Mouse (Mus musculus) liver, postnatal 0 days (tissue): ENCODE results near the gene Trim2. TPM values are rescaled to one million over a fixed set of nuclear protein-coding genes. Genes with fewer than 3 reads are reported as not detected.
A peak's percentile ranks its signal among the peaks of the same experiment; 100 is the strongest.

Source experiments
- ATAC-seq: fragments of 200-750 bp; cut with Nextera tagmentation; 2 replicates; pipeline ENCODE4 v1.8.0; 2017; ENCODE audit warnings: mild to moderate bottlenecking, moderate library complexity
- DNase-seq: peaks from one replicate; pipeline ENCODE4 v3.0.0-alpha.2; 2016
- H3K27ac ChIP-seq: fragments of 300-500 bp; sonication (generic); 2 replicates; pipeline ENCODE4 v1.5.1; 2014; ENCODE audit warnings: antibody characterized with exemption, moderate library complexity, mild to moderate bottlenecking, low read depth
- H3K27me3 ChIP-seq: fragments of 300-500 bp; sonication (generic); 2 replicates; pipeline ENCODE4 v1.6.1; 2014; ENCODE audit warnings: low read length, control low read depth, mixed read lengths; ENCODE audit not compliant: insufficient read depth
- H3K36me3 ChIP-seq: fragments of 300-500 bp; sonication (generic); replicated peaks from 2 replicates; pipeline ENCODE4 v1.6.1; 2014; ENCODE audit warnings: mild to moderate bottlenecking, control low read depth, low read length, moderate library complexity, mixed read lengths; ENCODE audit not compliant: insufficient read depth
- H3K4me1 ChIP-seq: fragments of 300-500 bp; sonication (generic); 2 replicates; pipeline ENCODE4 v1.6.1; 2014; ENCODE audit warnings: antibody characterized with exemption, mild to moderate bottlenecking, control low read depth; ENCODE audit not compliant: insufficient read depth
- H3K4me2 ChIP-seq: fragments of 300-500 bp; sonication (generic); 2 replicates; pipeline ENCODE4 v1.6.1; 2014; ENCODE audit warnings: low read depth, mild to moderate bottlenecking, low read length, moderate library complexity, mixed read lengths
- H3K4me3 ChIP-seq: fragments of 300-500 bp; sonication (generic); 2 replicates; pipeline ENCODE4 v1.5.1; 2014; ENCODE audit warnings: low read depth, low read length
- H3K9ac ChIP-seq: fragments of 300-500 bp; sonication (generic); replicated peaks from 2 replicates; pipeline ENCODE4 v1.6.1; 2014; ENCODE audit warnings: mild to moderate bottlenecking, moderate library complexity
- H3K9me3 ChIP-seq: fragments of 300-500 bp; sonication (generic); 2 replicates; pipeline ENCODE4 v1.6.1; 2016; ENCODE audit warnings: mild to moderate bottlenecking, control low read depth, low read length, mixed read lengths
- CTCF ChIP-seq: sonication (generic); IDR thresholded peaks from 2 replicates; pipeline ENCODE4 v1.5.1; 2016; ENCODE audit warnings: antibody characterized with exemption, low read depth
- EP300 ChIP-seq: IDR thresholded peaks from 2 replicates; pipeline ENCODE4 v1.6.1; 2016; ENCODE audit warnings: antibody characterized with exemption, low read depth, mild to moderate bottlenecking
- WGBS: fragments of 180-500 bp; shearing (Covaris S2); extraction: QIAGEN DNeasy Blood & Tissue Kit; methylation state at CpG from one replicate; pipeline ENCODE4 v1.1.7; 2014; ENCODE audit not compliant: insufficient replicate concordance; 5-methylcytosine and 5-hydroxymethylcytosine counted together
- polyA plus RNA-seq: library from polyadenylated mRNA; unstranded; fragments of >200 nt; fragmentation: Nextera tagmentation; extraction: Ambion mirVana; gene quantifications from 2 replicates; pipeline ENCODE4 v1.2.1, GENCODE M21; 2015

The Trim2 gene
- polyA plus RNA-seq, 1 experiment from 2014 or later: 2.7 TPM

DNA sequence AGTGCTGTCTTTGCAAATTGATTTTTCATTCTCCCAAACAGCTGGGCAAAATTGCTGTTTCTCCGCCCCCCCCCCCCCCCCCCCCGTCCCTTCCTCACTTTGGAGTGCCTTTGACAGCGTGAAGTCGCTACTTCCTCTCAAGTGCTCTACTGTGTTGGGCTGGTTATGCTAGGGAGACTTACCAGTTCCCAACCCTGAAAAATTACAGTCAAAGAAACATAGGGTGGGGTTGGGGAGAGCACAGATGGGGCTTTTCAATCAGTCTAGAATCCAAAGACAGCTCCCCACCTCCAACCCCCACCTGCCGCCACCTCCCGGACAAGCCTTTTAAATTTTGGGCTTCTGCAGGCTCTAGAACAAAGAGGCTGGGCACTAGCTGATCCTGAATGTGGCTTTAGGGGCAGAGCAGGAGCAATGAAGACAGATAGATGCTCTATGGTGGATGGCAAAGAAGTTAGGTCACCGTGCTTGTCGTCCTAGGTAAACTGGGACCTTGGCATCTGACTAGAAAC is 46.6 kb downstream of the Trim2 start:
- Histone ChIP-seq H3K4me1 (peaks cover 25% of the 10 kb centered on the region), H3K27me3 (peaks cover 22% of the 10 kb centered on the region), H3K36me3 (no peaks in the 10 kb centered on the region), H3K4me2 (peak overlapping the region; percentile 98), H3K9ac (peak overlapping the region; percentile 73), H3K9me3 (no peaks in the 10 kb centered on the region), H3K4me3 (peak overlapping the region; percentile 65), H3K27ac (peak overlapping the region; percentile 66; the same call in 1 of the 2 replicates)
- TF ChIP-seq CTCF (no peak), EP300 (no peak)
- WGBS: 11% methylated on average over 6 of the region's 8 CpGs
- ATAC-seq (no peak), DNase-seq (no peak)

DNA sequence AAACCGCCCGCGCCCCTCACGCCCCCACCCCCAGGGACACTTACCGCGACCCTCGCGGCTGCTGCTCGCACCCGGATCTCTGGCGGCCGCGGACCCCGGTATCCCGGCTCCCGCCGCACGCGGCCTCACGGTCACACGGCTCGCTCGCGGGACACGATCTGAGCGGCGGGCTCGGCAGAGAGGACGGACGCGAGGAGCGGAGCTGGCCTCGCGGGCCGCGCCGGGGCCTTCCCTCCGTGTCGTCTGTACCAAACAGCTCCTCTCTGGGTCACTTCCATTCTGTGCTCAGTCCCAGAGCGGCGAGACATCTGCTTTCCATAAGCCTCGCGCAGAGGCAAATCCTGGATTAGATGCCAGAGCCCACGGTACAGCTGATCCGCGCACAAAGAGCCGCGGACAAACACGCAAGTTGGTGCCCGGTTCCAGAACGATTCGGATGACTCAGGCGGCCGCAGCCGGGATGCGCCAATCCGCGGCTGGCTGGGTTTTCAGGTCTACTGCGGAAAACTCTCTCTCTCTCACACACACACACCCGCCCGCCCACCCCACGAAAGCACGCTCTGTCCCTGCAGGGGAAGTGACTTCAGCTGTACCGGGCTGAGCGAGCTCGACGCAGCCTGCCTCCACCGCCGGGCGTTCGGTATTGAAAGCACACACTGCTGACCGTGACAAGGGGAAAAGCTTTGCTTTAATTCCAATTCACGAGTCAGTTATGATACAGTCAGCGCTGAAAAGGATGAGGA is 47.2 kb downstream of the Trim2 start:
- WGBS: under 1% methylated on average over 65 of the region's 74 CpGs
- Histone ChIP-seq H3K9ac (peak overlapping the region; percentile 73), H3K36me3 (no peaks in the 10 kb centered on the region), H3K27me3 (peaks cover 22% of the 10 kb centered on the region), H3K4me2 (peak overlapping the region; percentile 98), H3K4me3 (peak overlapping the region; percentile 65), H3K4me1 (peaks cover 25% of the 10 kb centered on the region), H3K9me3 (no peaks in the 10 kb centered on the region), H3K27ac (peak overlapping the region; percentile 66)
- ATAC-seq: peak; percentile 74
- DNase-seq: peak; percentile 65
- no peak for TF ChIP-seq CTCF
- TF ChIP-seq EP300: no peak

DNA sequence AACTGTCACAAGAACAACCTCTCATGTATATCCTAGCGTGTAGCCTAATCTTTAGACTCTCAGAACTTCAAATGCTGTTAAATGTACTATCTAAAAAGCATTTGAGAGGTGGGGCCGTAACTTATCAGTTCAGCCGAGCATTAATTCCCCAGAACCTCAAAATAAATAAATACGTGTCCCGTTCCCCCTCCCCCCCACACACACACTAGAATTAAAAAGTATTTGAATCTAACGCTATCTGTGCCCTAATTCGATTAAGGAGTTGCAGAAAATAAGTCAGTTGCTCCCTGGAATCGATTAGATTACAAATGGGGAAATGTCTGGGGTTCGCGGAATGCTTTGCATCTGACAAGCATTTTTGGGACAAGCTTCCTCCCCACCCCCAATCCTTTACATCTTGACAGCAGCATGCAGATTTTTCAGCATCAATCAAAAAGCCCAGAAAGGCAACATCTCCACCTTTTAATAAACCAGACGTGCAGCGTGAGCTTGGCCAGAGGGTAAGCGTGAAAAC is 48.1 kb downstream of the Trim2 start:
- ATAC-seq: no peak
- H3K36me3 ChIP-seq: no peaks in the 10 kb centered on the region
- H3K4me1 ChIP-seq: peaks cover 25% of the 10 kb centered on the region
- H3K4me3 ChIP-seq: peak overlapping the region; percentile 65
- no peak overlapping the region for H3K27ac ChIP-seq
- H3K27me3 ChIP-seq: peaks cover 22% of the 10 kb centered on the region
- H3K4me2 ChIP-seq: peak overlapping the region; percentile 98
- DNase-seq: no peak
- no peaks in the 10 kb centered on the region for H3K9me3 ChIP-seq
- H3K9ac ChIP-seq: peak overlapping the region; percentile 26; the same call in 1 of the 2 replicates
- 21% methylated on average over 13 of the region's 13 CpGs for WGBS
- no peak for TF ChIP-seq EP300
- no peak for TF ChIP-seq CTCF

DNA sequence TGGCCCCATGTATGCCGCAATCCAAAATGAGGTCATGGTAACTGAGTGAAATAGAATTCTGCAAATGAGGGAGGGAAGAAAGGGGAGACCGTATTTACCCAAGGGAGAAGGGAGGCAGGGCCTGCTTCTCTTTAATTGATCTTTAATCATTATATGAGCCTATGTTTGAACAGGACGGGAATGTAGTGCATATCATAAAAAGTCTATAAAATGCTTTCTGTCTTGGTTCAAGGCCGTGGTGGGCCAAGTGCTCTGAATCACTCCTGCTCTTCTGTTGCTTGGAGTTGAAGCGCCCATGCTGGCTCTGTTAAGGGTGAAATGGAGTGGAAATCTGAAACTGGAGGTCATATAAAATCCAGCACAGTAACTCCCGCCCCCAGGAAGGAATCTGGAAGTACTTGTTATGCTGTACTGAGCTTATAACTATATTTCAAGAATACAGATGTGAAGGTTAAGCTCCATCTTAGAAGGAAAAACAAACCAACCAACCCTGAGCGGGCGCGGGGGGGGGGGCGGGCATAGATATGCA is 48.6 kb downstream of the Trim2 start:
- peaks cover 25% of the 10 kb centered on the region for H3K4me1 ChIP-seq
- ATAC-seq (no peak), DNase-seq (no peak)
- no peak for TF ChIP-seq CTCF
- no peak for TF ChIP-seq EP300
- peaks cover 22% of the 10 kb centered on the region for H3K27me3 ChIP-seq
- no peaks in the 10 kb centered on the region for H3K36me3 ChIP-seq
- WGBS: 54% methylated on average over 10 of the region's 10 CpGs
- H3K4me2 ChIP-seq: peak overlapping the region; percentile 98
- H3K9ac ChIP-seq: peak overlapping the region; percentile 26; the same call in 1 of the 2 replicates
- no peaks in the 10 kb centered on the region for H3K9me3 ChIP-seq
- H3K4me3 ChIP-seq: 0 out of 2 replicates have a peak overlapping the region, but pooled peaks have one; percentile 65
- H3K27ac ChIP-seq: no peak overlapping the region

DNA sequence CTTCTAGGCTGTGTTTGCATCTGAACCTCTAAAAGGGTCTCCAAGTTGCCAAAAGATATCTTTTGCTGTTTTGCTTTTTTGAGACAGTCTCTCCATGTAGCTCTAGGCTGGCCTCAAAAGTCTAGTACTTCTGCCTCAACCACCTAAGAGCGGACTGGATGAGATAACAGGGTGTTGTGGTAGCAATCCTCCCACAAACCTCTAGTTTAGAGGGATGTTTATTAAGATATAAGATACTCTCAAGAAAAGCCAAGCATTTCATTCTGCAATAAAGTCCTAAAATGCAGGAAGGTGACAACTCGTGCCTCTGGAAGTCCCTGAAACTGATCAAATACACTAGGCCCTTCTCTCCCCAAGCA is 52.2 kb downstream of the Trim2 start:
- WGBS: 67% methylated on average over 2 of the region's 2 CpGs
- TF ChIP-seq CTCF (no peak), EP300 (no peak)

DNA sequence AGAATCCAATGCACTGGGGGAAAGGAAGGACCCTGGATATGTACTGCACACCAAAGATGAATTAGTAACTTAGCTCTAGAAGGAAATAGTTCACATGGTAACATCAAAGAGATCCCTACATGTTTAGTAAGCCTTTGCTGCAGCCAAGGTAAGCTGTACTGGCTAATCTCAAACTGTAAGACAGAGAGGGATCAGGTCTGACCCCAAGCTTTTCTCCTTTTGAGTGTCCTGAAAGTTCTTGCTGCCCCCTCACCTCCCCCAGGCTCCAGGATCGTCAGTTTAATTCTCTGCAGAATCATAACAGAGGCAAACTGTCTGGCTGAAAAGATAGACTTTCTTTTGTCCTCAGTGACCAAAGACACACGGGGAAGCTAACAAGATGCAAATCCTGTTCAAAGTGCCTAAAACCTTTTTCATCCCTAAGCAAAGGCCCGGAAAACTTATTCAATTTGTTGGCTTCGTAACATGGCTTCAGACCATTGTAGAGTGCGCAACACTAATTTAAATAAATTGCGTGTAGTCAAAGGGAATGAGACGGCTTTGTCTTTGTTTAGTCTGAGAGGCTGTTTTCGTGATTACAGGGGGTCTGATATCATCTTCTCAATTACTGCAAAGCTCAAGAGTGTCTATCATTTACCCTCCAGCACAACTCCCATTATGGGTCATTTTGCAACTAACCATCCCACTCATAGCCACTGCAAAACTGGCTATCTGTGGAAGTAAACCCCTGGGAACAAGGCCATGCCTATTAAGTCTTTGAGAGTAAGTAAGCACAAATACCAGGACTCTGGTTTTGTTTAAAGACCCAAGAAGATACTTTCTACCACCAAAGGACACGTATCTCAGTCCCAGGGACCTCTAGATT is 52.8 kb downstream of the Trim2 start:
- Histone ChIP-seq H3K27me3 (0 out of 2 replicates have a peak, but pooled peaks cover 6% of the 10 kb centered on the region), H3K9ac (no peak overlapping the region), H3K4me3 (no peak overlapping the region), H3K36me3 (no peaks in the 10 kb centered on the region), H3K4me1 (peaks cover 14% of the 10 kb centered on the region), H3K9me3 (no peaks in the 10 kb centered on the region), H3K27ac (no peak overlapping the region), H3K4me2 (no peak overlapping the region)
- TF ChIP-seq EP300 (no peak), CTCF (no peak)
- DNase-seq: no peak
- ATAC-seq: no peak
- WGBS: 81% methylated on average over 9 of the region's 9 CpGs

More for the DNA sequence above, 52.2 kb downstream of the Trim2 start:
- Histone ChIP-seq H3K36me3 (no peaks in the 10 kb centered on the region), H3K27me3 (peaks cover 11% of the 10 kb centered on the region), H3K27ac (no peak overlapping the region), H3K4me2 (no peak overlapping the region), H3K9ac (no peak overlapping the region), H3K4me1 (peaks cover 14% of the 10 kb centered on the region), H3K9me3 (no peaks in the 10 kb centered on the region), H3K4me3 (no peak overlapping the region)
- ATAC-seq (no peak), DNase-seq (no peak)
